Mouse (Mus musculus) fibroblast of lung, adult 2 months (primary cell): ENCODE data around the gene Gm10663.

Experiments
- DNase-seq: peaks from one replicate; pipeline ENCODE4 v3.0.0-alpha.2; 2011; ENCODE audit warnings: low read depth

Gm10663 gene

GRCm38 (mm10) chr8:65074733-65075132 is at the start of gene Gm10663:
Gene Gm10663 (plus strand): TSS chr8:65075033.
- DNase-seq, result no peak

DNA sequence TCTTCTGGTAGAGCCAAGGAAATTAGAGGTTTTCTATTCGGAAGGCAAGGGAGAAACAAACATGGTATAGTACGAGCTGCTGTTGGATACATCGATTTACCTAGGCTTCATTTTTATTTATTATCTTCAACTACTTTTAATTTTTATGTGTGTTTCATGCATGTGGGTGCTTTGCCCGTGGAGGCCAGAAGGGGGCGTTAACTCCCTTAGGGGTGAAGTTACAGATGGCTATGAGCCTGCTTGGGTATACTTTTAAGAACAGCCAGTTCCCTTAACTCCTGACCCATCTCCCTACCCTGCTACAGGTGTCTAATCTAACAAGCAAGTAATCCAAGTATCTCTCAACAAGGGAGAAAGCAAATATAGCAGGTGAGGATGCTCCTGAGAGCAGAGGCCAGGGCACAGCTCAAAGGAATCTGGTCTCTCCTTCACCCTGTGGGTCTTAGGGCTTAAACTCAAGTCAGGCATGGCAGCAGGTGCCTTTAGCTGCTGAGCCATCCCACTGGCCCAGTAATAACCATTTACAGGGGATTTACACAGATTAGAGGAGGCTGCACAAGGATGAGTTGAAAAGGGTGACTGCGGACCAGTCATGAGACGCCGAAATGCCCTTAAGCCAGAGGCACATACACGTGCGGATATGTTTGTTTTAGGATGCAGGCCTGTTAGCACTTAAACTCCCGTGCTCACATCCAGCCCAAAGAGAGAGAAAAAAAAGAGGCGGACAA is 45.7 kb upstream of the Gm10663 start:
- DNase-seq, result no peak

GRCm38 (mm10) chr8:65029776-65030175 is 45.1 kb upstream of the Gm10663 start:
- DNase-seq, result no peak

GRCm38 (mm10) chr8:65030735-65031485 is 43.9 kb upstream of the Gm10663 start:
- DNase-seq, result no peak

GRCm38 (mm10) chr8:65032107-65032506 is 42.7 kb upstream of the Gm10663 start:
- no peak for DNase-seq

GRCm38 (mm10) chr8:65033056-65033455 is 41.8 kb upstream of the Gm10663 start:
- DNase-seq, result no peak

- no peak for DNase-seq
Observed at GRCm38 (mm10) chr8:65034136-65034535, 40.7 kb upstream of the Gm10663 start.

DNA sequence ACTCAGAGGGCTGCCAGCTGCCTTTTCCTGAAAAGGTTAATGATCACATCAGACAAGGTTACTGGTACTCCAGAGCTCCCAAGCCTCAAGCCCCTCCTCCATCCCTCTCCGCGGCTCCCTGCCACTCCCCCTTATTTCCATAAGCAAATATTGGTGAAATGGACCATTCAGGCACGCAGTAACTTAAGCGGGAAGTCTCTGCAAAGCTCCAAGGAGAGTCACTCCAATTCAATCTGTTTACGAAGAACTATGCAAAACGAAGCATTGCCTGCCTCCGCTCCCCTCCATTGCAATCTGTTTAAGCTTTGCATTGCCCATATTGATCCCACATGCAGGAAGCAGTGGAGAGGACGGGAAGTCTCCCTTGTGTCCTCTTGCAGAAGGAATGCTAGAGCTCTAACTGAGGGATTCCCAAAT is 37.7 kb upstream of the Gm10663 start, which contains the start of gene Apela:
Gene Apela, minus strand, starts transcription at position 220 of the 417 bp plus-strand sequence.
- no peak for DNase-seq

GRCm38 (mm10) chr8:65046565-65046964 is 28.3 kb upstream of the Gm10663 start:
- DNase-seq, result no peak

GRCm38 (mm10) chr8:65047193-65047592 is 27.6 kb upstream of the Gm10663 start:
- no peak for DNase-seq

DNA sequence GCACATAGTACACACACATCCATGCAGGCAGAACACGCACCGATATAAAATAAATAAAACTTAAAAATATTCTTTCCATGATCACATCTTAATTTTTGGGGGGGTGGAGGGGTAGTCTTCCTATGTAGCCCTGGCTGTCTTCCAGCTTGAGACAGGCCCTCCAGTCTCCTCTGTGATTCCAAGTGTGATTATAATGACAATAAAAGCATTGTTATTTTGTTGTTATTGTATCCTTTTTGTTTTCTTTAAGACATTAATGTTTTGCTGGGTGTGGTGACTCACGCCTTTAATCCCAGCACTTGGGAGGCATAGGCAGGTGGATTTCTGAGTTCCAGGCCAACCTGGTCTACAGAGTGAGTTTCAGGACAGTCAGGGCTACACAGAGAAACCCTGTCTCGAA is 27.0 kb upstream of the Gm10663 start:
- no peak for DNase-seq

DNA sequence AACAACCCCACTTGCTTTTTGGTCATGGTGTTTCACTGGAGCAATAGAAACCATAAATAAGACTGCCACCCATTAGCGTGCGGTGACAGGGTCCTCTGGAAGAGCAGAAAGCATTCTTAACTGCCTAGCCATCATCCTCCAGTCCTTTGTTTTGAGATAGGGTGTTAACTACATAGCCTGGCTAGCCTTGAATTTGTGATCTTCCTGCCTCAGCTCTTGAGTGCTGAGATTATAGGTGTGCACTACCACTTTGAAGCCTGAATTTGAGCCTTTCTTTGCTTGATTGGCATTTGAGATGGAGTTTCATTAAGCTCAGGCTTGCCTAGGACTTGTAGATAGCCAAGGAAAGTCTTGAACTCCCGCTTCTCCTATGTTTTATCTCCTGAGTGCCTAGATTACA is 21.3 kb upstream of the Gm10663 start:
- no peak for DNase-seq

DNA sequence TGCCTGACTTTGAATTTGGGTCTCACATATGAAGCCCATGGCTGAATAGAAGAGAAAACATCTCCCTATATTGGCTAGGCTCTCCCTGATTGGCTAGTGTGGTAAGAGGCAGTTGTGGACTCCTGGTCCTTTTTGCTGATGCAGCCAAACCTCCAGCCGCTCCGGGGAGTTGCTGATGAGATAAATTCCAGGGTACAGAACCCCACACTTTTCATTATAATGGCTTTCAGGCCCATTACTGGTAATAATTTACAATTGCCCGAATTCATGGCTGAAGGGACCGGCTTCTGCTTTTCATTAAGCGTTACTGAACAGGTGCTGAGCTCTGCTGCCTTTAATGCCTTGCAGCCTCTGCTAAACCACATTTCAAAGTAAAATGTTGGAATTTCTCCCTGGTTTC is 20.9 kb upstream of the Gm10663 start:
- DNase-seq, result no peak

- no peak for DNase-seq
Observed at GRCm38 (mm10) chr8:65056722-65057121, 18.1 kb upstream of the Gm10663 start.

DNA sequence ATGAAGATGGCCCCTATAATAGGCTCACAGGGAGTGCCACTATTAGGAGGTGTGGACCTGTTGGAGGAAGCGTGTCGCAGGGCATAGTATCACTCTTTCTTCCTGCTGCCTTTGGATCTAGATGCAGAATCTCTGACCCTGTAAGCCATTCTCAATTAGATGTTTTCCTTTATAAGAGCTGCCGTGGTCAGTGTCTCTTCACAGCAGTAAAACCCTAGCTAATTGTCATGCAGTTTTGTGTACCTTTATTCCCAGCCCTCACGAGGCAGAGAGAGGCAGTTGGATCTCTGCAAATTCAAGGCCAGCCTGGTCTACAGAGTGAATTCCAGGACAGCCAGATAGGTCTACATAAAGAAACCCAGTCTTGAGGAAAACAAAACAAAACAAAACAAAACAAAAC is 12.6 kb upstream of the Gm10663 start:
- no peak for DNase-seq

DNA sequence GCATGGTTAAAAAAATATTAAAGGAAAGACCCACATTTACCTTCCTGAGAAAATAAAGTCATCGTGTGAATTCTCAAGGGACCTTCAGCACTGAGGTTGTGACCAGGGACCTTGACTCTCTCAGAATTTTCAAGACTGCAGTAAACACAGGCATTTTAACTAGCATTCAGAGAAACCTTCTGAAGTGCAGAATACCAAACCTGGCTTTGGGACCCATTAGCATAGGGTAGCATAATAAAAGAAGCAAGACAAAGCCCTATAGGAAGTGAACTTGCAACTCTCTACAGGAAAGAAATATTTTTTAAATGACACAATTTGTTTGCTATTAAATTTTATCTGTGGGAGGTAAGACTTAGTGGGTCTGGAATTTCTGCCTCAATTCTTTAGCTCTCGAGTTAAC is 10.8 kb upstream of the Gm10663 start:
- DNase-seq, result no peak

- no peak for DNase-seq
Observed at GRCm38 (mm10) chr8:65065622-65066021, 9.2 kb upstream of the Gm10663 start.

DNA sequence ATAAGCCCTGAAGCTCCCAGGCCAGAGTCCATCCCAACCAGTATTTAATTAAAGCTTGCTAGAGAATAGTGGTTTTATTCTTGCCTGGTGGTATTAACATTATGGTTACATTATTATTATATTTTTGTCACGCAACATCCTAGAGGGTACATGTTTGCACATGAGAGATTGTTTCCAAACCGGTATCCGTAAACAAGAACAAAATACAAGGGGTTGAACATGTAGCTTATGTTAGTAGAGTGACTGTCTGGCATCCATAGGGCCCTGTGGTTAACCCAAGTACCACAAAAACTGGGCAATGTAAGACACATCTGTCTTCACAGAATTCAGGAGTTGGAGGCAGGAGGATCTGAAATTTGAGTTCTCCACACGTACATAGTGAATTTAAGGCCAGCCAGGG is 7.8 kb upstream of the Gm10663 start:
- DNase-seq, result no peak

DNA sequence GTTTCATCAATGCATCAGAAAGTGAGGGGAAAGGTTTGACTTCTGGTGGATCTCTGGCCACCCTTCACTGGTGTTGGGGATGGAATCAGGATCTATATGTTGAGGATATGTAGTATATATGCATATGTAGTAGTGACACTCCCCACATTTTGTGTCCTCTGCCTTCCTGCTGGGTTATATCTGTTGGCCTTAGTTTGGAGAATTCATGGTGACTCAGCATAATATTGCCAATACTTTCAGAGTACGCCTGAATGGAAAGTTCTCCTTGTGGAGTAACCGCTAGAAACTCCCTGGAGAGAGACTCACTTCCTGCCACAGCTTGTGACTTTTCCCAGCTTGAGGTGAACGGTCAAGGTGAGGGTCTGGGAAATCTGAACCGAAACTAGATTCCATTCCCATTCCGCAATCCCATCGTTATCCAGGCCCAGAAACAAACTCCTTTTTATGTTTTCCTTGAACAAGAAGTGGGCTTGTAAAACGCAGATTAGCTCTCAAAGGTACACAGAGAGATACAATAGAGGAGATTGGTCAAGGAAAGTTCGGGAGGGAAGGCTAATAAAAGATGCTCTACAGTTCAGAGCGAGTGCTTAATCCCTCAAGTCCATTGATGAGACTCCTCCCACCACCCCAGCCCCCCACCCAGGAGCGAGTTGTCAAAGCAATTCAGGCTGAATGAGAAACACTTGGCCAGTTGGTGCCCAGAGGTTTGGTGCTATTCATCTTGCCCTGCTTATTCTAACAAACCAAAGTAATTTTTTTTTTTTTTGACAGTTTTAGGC is 7.0 kb upstream of the Gm10663 start:
- DNase-seq, result no peak

GRCm38 (mm10) chr8:65068473-65068819 is 6.4 kb upstream of the Gm10663 start:
- no peak for DNase-seq

- DNase-seq, result no peak
Observed at GRCm38 (mm10) chr8:65070996-65071395, 3.8 kb upstream of the Gm10663 start.

- DNase-seq, result peak; percentile 14
Observed at GRCm38 (mm10) chr8:65080731-65081130, 5.9 kb downstream of the Gm10663 start.

DNA sequence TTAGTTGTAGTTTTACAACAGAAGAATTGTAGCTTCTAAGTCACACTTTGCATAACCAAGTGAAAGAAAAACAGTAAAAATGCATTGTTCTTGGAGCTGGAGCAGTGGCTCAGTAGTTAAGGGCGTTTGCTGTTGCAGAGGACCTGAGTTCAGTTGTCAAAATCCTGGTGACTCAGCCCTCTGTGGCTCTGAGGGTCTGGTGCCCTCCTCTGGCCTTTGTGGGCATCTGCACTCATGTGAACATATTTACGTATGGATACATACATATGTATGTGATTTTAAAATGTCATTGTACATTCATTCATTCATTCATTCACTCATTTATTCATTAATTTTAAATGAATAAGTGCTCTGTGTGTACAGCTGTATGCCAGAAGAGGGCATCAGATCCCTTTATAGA is 10.8 kb downstream of the Gm10663 start:
- no peak for DNase-seq
